Mouse (Mus musculus): ENCODE data around the gene Ankrd23. TPM values are rescaled to one million over a fixed set of nuclear protein-coding genes. Genes with fewer than 3 reads are reported as not detected.

The Ankrd23 gene
- polyA plus RNA-seq, 1 experiment from 2014 or later = 19.0 TPM

GRCm38 (mm10) chr1:36572709-36573108, 36.0 kb upstream of the Ankrd23 start:
- 77% methylated on average over 1 of the region's 1 CpGs for WGBS
- Histone ChIP-seq H3K9me3 (no peaks in the 10 kb centered on the region), H3K9ac (replicated peaks) (no peak overlapping the region), H3K4me1 (replicated peaks) (peaks cover 24% of the 10 kb centered on the region), H3K27me3 (peaks cover 6% of the 10 kb centered on the region; the same call in 1 of the 2 replicates), H3K4me3 (replicated peaks) (no peak overlapping the region), H3K27ac (no peak overlapping the region), H3K4me2 (replicated peaks) (no peak overlapping the region), H3K36me3 (no peaks in the 10 kb centered on the region)
- ATAC-seq = no peak

GRCm38 (mm10) chr1:36572140-36572700, 35.5 kb upstream of the Ankrd23 start:
- H3K36me3 ChIP-seq = no peaks in the 10 kb centered on the region
- H3K27me3 ChIP-seq = 0 out of 2 replicates have a peak, but pooled peaks cover 3% of the 10 kb centered on the region
- H3K9me3 ChIP-seq = no peaks in the 10 kb centered on the region
- ATAC-seq = no peak
- H3K4me2 ChIP-seq (replicated peaks) = no peak overlapping the region
- WGBS = 67% methylated on average over 2 of the region's 2 CpGs
- no peak overlapping the region for H3K9ac ChIP-seq (replicated peaks)
- peaks cover 24% of the 10 kb centered on the region for H3K4me1 ChIP-seq (replicated peaks)
- H3K27ac ChIP-seq = no peak overlapping the region
- H3K4me3 ChIP-seq (replicated peaks) = no peak overlapping the region

GRCm38 (mm10) chr1:36571627-36572026, 34.9 kb upstream of the Ankrd23 start:
- Histone ChIP-seq H3K9me3 (no peaks in the 10 kb centered on the region), H3K36me3 (no peaks in the 10 kb centered on the region), H3K27me3 (0 out of 2 replicates have a peak, but pooled peaks cover 3% of the 10 kb centered on the region), H3K4me1 (replicated peaks) (peaks cover 29% of the 10 kb centered on the region), H3K4me2 (replicated peaks) (no peak overlapping the region), H3K9ac (replicated peaks) (no peak overlapping the region), H3K4me3 (replicated peaks) (no peak overlapping the region), H3K27ac (no peak overlapping the region)
- ATAC-seq = no peak
- WGBS = 62% methylated on average over 6 of the region's 6 CpGs

- no peak overlapping the region for H3K4me2 ChIP-seq (replicated peaks)
- H3K4me3 ChIP-seq (replicated peaks) = no peak overlapping the region
- H3K27ac ChIP-seq = no peak overlapping the region
- 88% methylated on average over 5 of the region's 5 CpGs for WGBS
- H3K27me3 ChIP-seq = no peaks in the 10 kb centered on the region
- H3K36me3 ChIP-seq = no peaks in the 10 kb centered on the region
- peaks cover 25% of the 10 kb centered on the region for H3K4me1 ChIP-seq (replicated peaks)
- ATAC-seq = no peak
- H3K9me3 ChIP-seq = no peaks in the 10 kb centered on the region
- no peak overlapping the region for H3K9ac ChIP-seq (replicated peaks)
These were observed 33.6 kb upstream of the Ankrd23 start for GRCm38 (mm10) chr1:36570320-36570719.

GRCm38 (mm10) chr1:36569694-36570276, 33.1 kb upstream of the Ankrd23 start:
- no peaks in the 10 kb centered on the region for H3K27me3 ChIP-seq

GRCm38 (mm10) chr1:36568776-36569175, 32.1 kb upstream of the Ankrd23 start:
- no peaks in the 10 kb centered on the region for H3K9me3 ChIP-seq
- no peaks in the 10 kb centered on the region for H3K27me3 ChIP-seq
- H3K4me1 ChIP-seq (replicated peaks) = peaks cover 16% of the 10 kb centered on the region
- H3K27ac ChIP-seq = no peak overlapping the region
- H3K9ac ChIP-seq (replicated peaks) = no peak overlapping the region
- no peaks in the 10 kb centered on the region for H3K36me3 ChIP-seq
- 74% methylated on average over 4 of the region's 4 CpGs for WGBS
- no peak overlapping the region for H3K4me2 ChIP-seq (replicated peaks)
- H3K4me3 ChIP-seq (replicated peaks) = no peak overlapping the region
- ATAC-seq = no peak

More at GRCm38 (mm10) chr1:36569694-36570276, 33.1 kb upstream of the Ankrd23 start:
- H3K4me2 ChIP-seq (replicated peaks) = no peak overlapping the region
- H3K4me1 ChIP-seq (replicated peaks) = peaks cover 24% of the 10 kb centered on the region
- 50% methylated on average over 7 of the region's 7 CpGs for WGBS
- H3K9ac ChIP-seq (replicated peaks) = no peak overlapping the region
- no peak for ATAC-seq
- H3K36me3 ChIP-seq = no peaks in the 10 kb centered on the region
- H3K4me3 ChIP-seq (replicated peaks) = no peak overlapping the region
- H3K27ac ChIP-seq = no peak overlapping the region
- no peaks in the 10 kb centered on the region for H3K9me3 ChIP-seq

GRCm38 (mm10) chr1:36567818-36568603, 31.3 kb upstream of the Ankrd23 start:
- no peak overlapping the region for H3K4me3 ChIP-seq (replicated peaks)
- no peaks in the 10 kb centered on the region for H3K36me3 ChIP-seq
- no peaks in the 10 kb centered on the region for H3K27me3 ChIP-seq
- peaks cover 16% of the 10 kb centered on the region for H3K4me1 ChIP-seq (replicated peaks)
- H3K9ac ChIP-seq (replicated peaks) = no peak overlapping the region
- no peaks in the 10 kb centered on the region for H3K9me3 ChIP-seq
- H3K4me2 ChIP-seq (replicated peaks) = no peak overlapping the region
- ATAC-seq = no peak
- 44% methylated on average over 21 of the region's 21 CpGs for WGBS
- H3K27ac ChIP-seq = no peak overlapping the region

GRCm38 (mm10) chr1:36566425-36566824, 29.7 kb upstream of the Ankrd23 start:
- no peak overlapping the region for H3K4me2 ChIP-seq (replicated peaks)
- peaks cover 16% of the 10 kb centered on the region for H3K4me1 ChIP-seq (replicated peaks)
- ATAC-seq = no peak
- H3K36me3 ChIP-seq = no peaks in the 10 kb centered on the region
- 8% methylated on average over 2 of the region's 2 CpGs for WGBS
- no peak overlapping the region for H3K27ac ChIP-seq
- no peak overlapping the region for H3K9ac ChIP-seq (replicated peaks)
- no peaks in the 10 kb centered on the region for H3K27me3 ChIP-seq
- H3K9me3 ChIP-seq = no peaks in the 10 kb centered on the region
- H3K4me3 ChIP-seq (replicated peaks) = no peak overlapping the region

GRCm38 (mm10) chr1:36564101-36564500, 27.4 kb upstream of the Ankrd23 start:
- Histone ChIP-seq H3K4me2 (replicated peaks) (no peak overlapping the region), H3K4me3 (replicated peaks) (no peak overlapping the region), H3K27ac (no peak overlapping the region), H3K9me3 (no peaks in the 10 kb centered on the region), H3K4me1 (replicated peaks) (peaks cover 19% of the 10 kb centered on the region), H3K27me3 (0 out of 2 replicates have a peak, but pooled peaks cover 4% of the 10 kb centered on the region), H3K36me3 (no peaks in the 10 kb centered on the region), H3K9ac (replicated peaks) (no peak overlapping the region)
- 80% methylated on average over 6 of the region's 6 CpGs for whole genome bisulfite sequencing
- no peak for ATAC-seq

GRCm38 (mm10) chr1:36563632-36564031, 26.9 kb upstream of the Ankrd23 start:
- H3K9ac ChIP-seq (replicated peaks) = no peak overlapping the region
- no peak overlapping the region for H3K4me3 ChIP-seq (replicated peaks)
- H3K36me3 ChIP-seq = no peaks in the 10 kb centered on the region
- no peak overlapping the region for H3K4me2 ChIP-seq (replicated peaks)
- no peak for ATAC-seq
- 74% methylated on average over 4 of the region's 4 CpGs for WGBS
- peaks cover 23% of the 10 kb centered on the region for H3K4me1 ChIP-seq (replicated peaks)
- 0 out of 2 replicates have a peak, but pooled peaks cover 4% of the 10 kb centered on the region for H3K27me3 ChIP-seq
- no peak overlapping the region for H3K27ac ChIP-seq
- H3K9me3 ChIP-seq = no peaks in the 10 kb centered on the region

GRCm38 (mm10) chr1:36563197-36563596, 26.5 kb upstream of the Ankrd23 start:
- no peak overlapping the region for H3K9ac ChIP-seq (replicated peaks)
- ATAC-seq = no peak
- 75% methylated on average over 2 of the region's 2 CpGs for WGBS

GRCm38 (mm10) chr1:36562388-36562787, 25.7 kb upstream of the Ankrd23 start:
- Histone ChIP-seq H3K4me1 (replicated peaks) (peaks cover 21% of the 10 kb centered on the region), H3K4me2 (replicated peaks) (no peak overlapping the region), H3K27me3 (0 out of 2 replicates have a peak, but pooled peaks cover 4% of the 10 kb centered on the region), H3K4me3 (replicated peaks) (no peak overlapping the region), H3K9ac (replicated peaks) (no peak overlapping the region), H3K36me3 (no peaks in the 10 kb centered on the region), H3K9me3 (no peaks in the 10 kb centered on the region), H3K27ac (no peak overlapping the region)
- 77% methylated on average over 4 of the region's 4 CpGs for WGBS
- ATAC-seq = no peak

More at GRCm38 (mm10) chr1:36563197-36563596, 26.5 kb upstream of the Ankrd23 start:
- Histone ChIP-seq H3K4me2 (replicated peaks) (no peak overlapping the region), H3K9me3 (no peaks in the 10 kb centered on the region), H3K4me3 (replicated peaks) (no peak overlapping the region), H3K4me1 (replicated peaks) (peaks cover 26% of the 10 kb centered on the region), H3K27ac (no peak overlapping the region), H3K36me3 (no peaks in the 10 kb centered on the region), H3K27me3 (0 out of 2 replicates have a peak, but pooled peaks cover 4% of the 10 kb centered on the region)
